Mouse (Mus musculus) myocyte (in vitro differentiated cells): ENCODE measurements around the gene Macc1.
A peak's percentile ranks its signal among the peaks of the same experiment; 100 is the strongest.

Experiments used
- CEBPB ChIP-seq: IDR thresholded peaks from 2 replicates; pipeline ENCODE4 v1.6.1; 2011; ENCODE audit warnings: mild to moderate bottlenecking, moderate library complexity; ENCODE audit not compliant: poor library complexity, insufficient read depth, severe bottlenecking
- E2F4 ChIP-seq: IDR thresholded peaks from one replicate; pipeline ENCODE4 v1.6.1; 2011; ENCODE audit warnings: mild to moderate bottlenecking, control low read depth, moderate library complexity; ENCODE audit not compliant: insufficient read depth
- MAX ChIP-seq: IDR thresholded peaks from one replicate; pipeline ENCODE4 v1.6.1; 2011; ENCODE audit warnings: low read depth, mild to moderate bottlenecking, control low read depth
- MYOD1 ChIP-seq, 3 experiments: IDR thresholded peaks; one replicate each; pipeline ENCODE4 v1.6.1; 2011; ENCODE audit warnings: control low read depth in 2 of 3, low read depth in 2 of 3, mild to moderate bottlenecking in 2 of 3, moderate library complexity in 1 of 3; ENCODE audit not compliant: insufficient read length in 2 of 3, control insufficient read depth in 1 of 3
- MYOG ChIP-seq, 3 experiments: IDR thresholded peaks; one replicate each; pipeline ENCODE4 v1.6.1; 2011; ENCODE audit warnings: control low read depth in 2 of 3, low read depth in 2 of 3, mild to moderate bottlenecking in 2 of 3; ENCODE audit not compliant: insufficient read length in 2 of 3, control insufficient read depth in 1 of 3, insufficient read depth in 1 of 3
- POLR2A ChIP-seq: IDR thresholded peaks from one replicate; pipeline ENCODE4 v1.6.1; 2011; ENCODE audit warnings: low read depth, mild to moderate bottlenecking, control low read depth, moderate library complexity; ENCODE audit not compliant: insufficient read length
- POLR2AphosphoS2 ChIP-seq: IDR thresholded peaks from one replicate; pipeline ENCODE4 v1.6.1; 2011; ENCODE audit warnings: low read depth, control low read depth; ENCODE audit not compliant: insufficient read length
- REST ChIP-seq: IDR thresholded peaks from one replicate; pipeline ENCODE4 v1.6.1; 2011; ENCODE audit warnings: mild to moderate bottlenecking, control low read depth, moderate library complexity; ENCODE audit not compliant: insufficient read depth, insufficient read length
- TCF12 ChIP-seq: IDR thresholded peaks from one replicate; pipeline ENCODE4 v1.6.1; 2011; ENCODE audit warnings: mild to moderate bottlenecking, control low read depth; ENCODE audit not compliant: poor library complexity, insufficient read depth, severe bottlenecking
- TCF3 ChIP-seq: IDR thresholded peaks from one replicate; pipeline ENCODE4 v1.6.1; 2011; ENCODE audit warnings: low read depth, control low read depth; ENCODE audit not compliant: insufficient read length
- USF1 ChIP-seq: IDR thresholded peaks from one replicate; pipeline ENCODE4 v1.6.1; 2011; ENCODE audit warnings: low read depth, mild to moderate bottlenecking, control low read depth, moderate library complexity

- TF ChIP-seq POLR2A (no peak), TCF3 (no peak), E2F4 (no peak), POLR2AphosphoS2 (no peak), MYOD1 (IDR thresholded peaks at IDR 0.05; ENCODE audit: control insufficient read depth in 1 of 3, insufficient read length in 2 of 3, low read depth in 2 of 3) (peak in 1 of 3 experiments; percentile 25), MAX (no peak), REST (no peak), MYOG (IDR thresholded peaks at IDR 0.05; ENCODE audit: control insufficient read depth in 1 of 3, insufficient read depth in 1 of 3, insufficient read length in 2 of 3, low read depth in 2 of 3) (no peak), USF1 (no peak), CEBPB (no peak), TCF12 (no peak)
Measured at GRCm38 (mm10) chr12:119358242-119358515, 44.1 kb downstream of the Macc1 start.
